Mouse (Mus musculus): ENCODE data around the gene Zg16.

Gene Zg16

GRCm38 (mm10) chr7:127023272-127023691 lies 63.8 kb downstream of the Zg16 start:
- Histone ChIP-seq H3K27me3 (ENCODE audit: control insufficient read depth, insufficient read depth, low read length, poor library complexity, severe bottlenecking) (no peaks in the 10 kb centered on the region), H3K36me3 (ENCODE audit: control insufficient read depth, insufficient read depth, low read length, poor library complexity, severe bottlenecking) (peaks cover 8% of the 10 kb centered on the region)
- DNase-seq (ENCODE audit: low read depth, low spot score), result no peak

- Histone ChIP-seq H3K27me3 (ENCODE audit: control insufficient read depth, insufficient read depth, low read length, poor library complexity, severe bottlenecking) (no peaks in the 10 kb centered on the region), H3K36me3 (ENCODE audit: control insufficient read depth, insufficient read depth, low read length, poor library complexity, severe bottlenecking) (peaks cover 8% of the 10 kb centered on the region)
- DNase-seq (ENCODE audit: low read depth, low spot score), result no peak
Measured at GRCm38 (mm10) chr7:127022528-127023271, 64.4 kb downstream of the Zg16 start.

GRCm38 (mm10) chr7:127021563-127022527 lies 65.3 kb downstream of the Zg16 start:
- peaks cover 8% of the 10 kb centered on the region for H3K36me3 ChIP-seq (ENCODE audit: control insufficient read depth, insufficient read depth, low read length, poor library complexity, severe bottlenecking)
- no peak for DNase-seq (ENCODE audit: low read depth, low spot score)
- H3K27me3 ChIP-seq (ENCODE audit: control insufficient read depth, insufficient read depth, low read length, poor library complexity, severe bottlenecking), result no peaks in the 10 kb centered on the region

- H3K27me3 ChIP-seq (ENCODE audit: control insufficient read depth, insufficient read depth, low read length, poor library complexity, severe bottlenecking), result no peaks in the 10 kb centered on the region
- DNase-seq (ENCODE audit: low read depth, low spot score), result peak; percentile 37
- H3K36me3 ChIP-seq (ENCODE audit: control insufficient read depth, insufficient read depth, low read length, poor library complexity, severe bottlenecking), result peaks cover 8% of the 10 kb centered on the region
Measured at GRCm38 (mm10) chr7:127020901-127021562, 66.1 kb downstream of the Zg16 start, which contains the start of the genes Gm42742 and Prrt2. Gene Gm42742 (minus strand): TSS chr7:127021097. Gene Prrt2 (minus strand): TSS chr7:127021211.

- peaks cover 8% of the 10 kb centered on the region for H3K36me3 ChIP-seq (ENCODE audit: control insufficient read depth, insufficient read depth, low read length, poor library complexity, severe bottlenecking)
- no peak for DNase-seq (ENCODE audit: low read depth, low spot score)
- no peaks in the 10 kb centered on the region for H3K27me3 ChIP-seq (ENCODE audit: control insufficient read depth, insufficient read depth, low read length, poor library complexity, severe bottlenecking)
Measured at GRCm38 (mm10) chr7:127020491-127020890, 66.6 kb downstream of the Zg16 start.

GRCm38 (mm10) chr7:127020031-127020430 lies 67.1 kb downstream of the Zg16 start:
- Histone ChIP-seq H3K27me3 (ENCODE audit: control insufficient read depth, insufficient read depth, low read length, poor library complexity, severe bottlenecking) (no peaks in the 10 kb centered on the region), H3K36me3 (ENCODE audit: control insufficient read depth, insufficient read depth, low read length, poor library complexity, severe bottlenecking) (peaks cover 8% of the 10 kb centered on the region)
- no peak for DNase-seq (ENCODE audit: low read depth, low spot score)

- DNase-seq (ENCODE audit: low read depth, low spot score), result no peak
- peaks cover 8% of the 10 kb centered on the region for H3K36me3 ChIP-seq (ENCODE audit: control insufficient read depth, insufficient read depth, low read length, poor library complexity, severe bottlenecking)
- H3K27me3 ChIP-seq (ENCODE audit: control insufficient read depth, insufficient read depth, low read length, poor library complexity, severe bottlenecking), result no peaks in the 10 kb centered on the region
Measured at GRCm38 (mm10) chr7:127019306-127019960, 67.7 kb downstream of the Zg16 start.

GRCm38 (mm10) chr7:127018416-127019305 lies 68.5 kb downstream of the Zg16 start:
- H3K36me3 ChIP-seq (ENCODE audit: control insufficient read depth, insufficient read depth, low read length, poor library complexity, severe bottlenecking), result peaks cover 2% of the 10 kb centered on the region
- H3K27me3 ChIP-seq (ENCODE audit: control insufficient read depth, insufficient read depth, low read length, poor library complexity, severe bottlenecking), result no peaks in the 10 kb centered on the region
- no peak for DNase-seq (ENCODE audit: low read depth, low spot score)

- DNase-seq (ENCODE audit: low read depth, low spot score), result no peak
- no peaks in the 10 kb centered on the region; the same call in 1 of the 2 replicates for H3K36me3 ChIP-seq (ENCODE audit: control insufficient read depth, insufficient read depth, low read length, poor library complexity, severe bottlenecking)
- no peaks in the 10 kb centered on the region for H3K27me3 ChIP-seq (ENCODE audit: control insufficient read depth, insufficient read depth, low read length, poor library complexity, severe bottlenecking)
Measured at GRCm38 (mm10) chr7:127017950-127018345, 69.2 kb downstream of the Zg16 start.

GRCm38 (mm10) chr7:127016971-127017949 lies 69.9 kb downstream of the Zg16 start, which contains the start of gene Pagr1a:
Gene Pagr1a (minus strand): TSS chr7:127017352.
- H3K27me3 ChIP-seq (ENCODE audit: control insufficient read depth, insufficient read depth, low read length, poor library complexity, severe bottlenecking), result no peaks in the 10 kb centered on the region
- peak; percentile 100 for DNase-seq (ENCODE audit: low read depth, low spot score)
- no peaks in the 10 kb centered on the region; the same call in 1 of the 2 replicates for H3K36me3 ChIP-seq (ENCODE audit: control insufficient read depth, insufficient read depth, low read length, poor library complexity, severe bottlenecking)

- Histone ChIP-seq H3K27me3 (ENCODE audit: control insufficient read depth, insufficient read depth, low read length, poor library complexity, severe bottlenecking) (no peaks in the 10 kb centered on the region), H3K36me3 (ENCODE audit: control insufficient read depth, insufficient read depth, low read length, poor library complexity, severe bottlenecking) (no peaks in the 10 kb centered on the region; the same call in 1 of the 2 replicates)
- DNase-seq (ENCODE audit: low read depth, low spot score), result no peak
Measured at GRCm38 (mm10) chr7:127016486-127016938, 70.6 kb downstream of the Zg16 start.

- DNase-seq (ENCODE audit: low read depth, low spot score), result no peak
- H3K27me3 ChIP-seq (ENCODE audit: control insufficient read depth, insufficient read depth, low read length, poor library complexity, severe bottlenecking), result no peaks in the 10 kb centered on the region
- no peaks in the 10 kb centered on the region; the same call in 1 of the 2 replicates for H3K36me3 ChIP-seq (ENCODE audit: control insufficient read depth, insufficient read depth, low read length, poor library complexity, severe bottlenecking)
Measured at GRCm38 (mm10) chr7:127016481-127016485, 70.8 kb downstream of the Zg16 start, which contains the start of gene Pagr1b. Gene Pagr1b (minus strand): TSS chr7:127016484.

- DNase-seq (ENCODE audit: low read depth, low spot score), result peak; percentile 46
- Histone ChIP-seq H3K36me3 (ENCODE audit: control insufficient read depth, insufficient read depth, low read length, poor library complexity, severe bottlenecking) (no peaks in the 10 kb centered on the region; the same call in 1 of the 2 replicates), H3K27me3 (ENCODE audit: control insufficient read depth, insufficient read depth, low read length, poor library complexity, severe bottlenecking) (no peaks in the 10 kb centered on the region)
Measured at GRCm38 (mm10) chr7:127016081-127016480, 71.0 kb downstream of the Zg16 start.
